Mouse (Mus musculus) liver, adult 2 months (tissue): ENCODE data around the gene Srp14. TPM values are rescaled to one million over a fixed set of nuclear protein-coding genes. Genes with fewer than 3 reads are reported as not detected.

ENCODE experiments used
- DNase-seq: peaks from one replicate; pipeline ENCODE4 v3.0.0-alpha.2; 2011; ENCODE audit warnings: low read depth, low spot score; ENCODE audit errors: extremely low read depth
- H3K27ac ChIP-seq: fragments of 200-500 bp; replicated peaks from 2 replicates; pipeline ENCODE4 v1.5.1; 2012; ENCODE audit warnings: low read depth, mild to moderate bottlenecking, control low read depth, inconsistent platforms, low read length; ENCODE audit not compliant: insufficient read depth
- H3K27me3 ChIP-seq: fragments of 200-500 bp; 2 replicates; pipeline ENCODE4 v1.6.1; 2012; ENCODE audit warnings: mild to moderate bottlenecking, moderate library complexity, low read length, inconsistent platforms; ENCODE audit not compliant: control insufficient read depth, insufficient read depth
- H3K36me3 ChIP-seq: fragments of 200-500 bp; 2 replicates; pipeline ENCODE4 v1.6.1; 2012; ENCODE audit warnings: low read length, inconsistent platforms; ENCODE audit not compliant: control insufficient read depth, insufficient read depth
- H3K4me1 ChIP-seq: fragments of 200-500 bp; 2 replicates; pipeline ENCODE4 v1.6.1; 2011; ENCODE audit warnings: low read length; ENCODE audit not compliant: control insufficient read depth, insufficient read depth
- H3K4me3 ChIP-seq: fragments of 200-500 bp; 2 replicates; pipeline ENCODE4 v1.5.1; 2011; ENCODE audit warnings: low read depth, mild to moderate bottlenecking, control low read depth, low read length, moderate library complexity; ENCODE audit not compliant: insufficient read depth
- H3K79me2 ChIP-seq: fragments of 200-500 bp; 2 replicates; pipeline ENCODE4 v1.6.1; 2012; ENCODE audit warnings: inconsistent platforms, mild to moderate bottlenecking, low read length, moderate library complexity; ENCODE audit not compliant: control insufficient read depth, insufficient read depth
- H3K9ac ChIP-seq: fragments of 200-500 bp; 2 replicates; pipeline ENCODE4 v1.6.1; 2012; ENCODE audit warnings: low read depth, mild to moderate bottlenecking, control low read depth, inconsistent platforms, low read length
- CTCF ChIP-seq: fragments of 200-500 bp; IDR thresholded peaks from 2 replicates; pipeline ENCODE4 v1.5.1; 2011; ENCODE audit warnings: low read depth, low read length, control low read depth
- POLR2A ChIP-seq: fragments of 200-500 bp; IDR thresholded peaks from 2 replicates; pipeline ENCODE4 v1.6.1; 2011; ENCODE audit warnings: low read length, control low read depth; ENCODE audit not compliant: insufficient read depth; ENCODE audit errors: extremely low read depth
- WGBS: fragments of 180-500 bp; shearing (Covaris S2); methylation state at CpG from one replicate; pipeline ENCODE4 v1.1.7; 2018; 5-methylcytosine and 5-hydroxymethylcytosine counted together
- polyA plus RNA-seq: library from polyadenylated mRNA; depleted of rRNA; stranded (reverse); fragments of >200 nt; gene quantifications from 2 replicates; pipeline ENCODE4 v1.2.3, GENCODE M21; 2012
- total RNA-seq: library from RNA; depleted of rRNA; stranded (reverse); fragments of >200 nt; gene quantifications from 2 replicates; pipeline ENCODE4 v1.2.3, GENCODE M21; 2014

Gene Srp14
- total and polyA plus RNA-seq, 2 experiments = 37.3 to 72.8 TPM

DNA sequence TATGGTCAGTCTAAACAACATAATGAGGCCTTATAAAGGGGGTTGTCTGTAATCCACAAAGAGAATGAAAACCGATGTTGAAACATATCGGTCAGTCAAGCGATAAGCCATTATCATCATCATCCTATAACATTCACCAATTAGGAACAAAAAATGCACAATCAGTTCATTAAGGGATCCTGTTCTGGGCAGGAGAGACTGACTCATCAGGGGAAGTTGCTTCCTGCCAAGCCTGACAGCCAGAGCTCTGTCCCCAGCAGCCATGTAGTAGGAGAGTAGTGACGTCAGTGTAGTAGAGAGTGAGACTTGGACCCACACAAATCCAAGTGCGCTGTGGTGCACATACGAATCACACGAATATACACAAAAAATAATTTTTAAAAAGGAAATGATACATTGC lies 27.6 kb upstream of the Srp14 start:
- TF ChIP-seq POLR2A (no peak), CTCF (no peak)
- no peak overlapping the region for H3K27ac ChIP-seq
- no peaks in the 10 kb centered on the region for H3K27me3 ChIP-seq
- H3K4me1 ChIP-seq = peaks cover 6% of the 10 kb centered on the region
- no peaks in the 10 kb centered on the region for H3K79me2 ChIP-seq
- WGBS = 85% methylated on average over 7 of the region's 7 CpGs
- DNase-seq = no peak
- H3K36me3 ChIP-seq = no peaks in the 10 kb centered on the region
- no peak overlapping the region for H3K4me3 ChIP-seq
- H3K9ac ChIP-seq = no peak overlapping the region

DNA sequence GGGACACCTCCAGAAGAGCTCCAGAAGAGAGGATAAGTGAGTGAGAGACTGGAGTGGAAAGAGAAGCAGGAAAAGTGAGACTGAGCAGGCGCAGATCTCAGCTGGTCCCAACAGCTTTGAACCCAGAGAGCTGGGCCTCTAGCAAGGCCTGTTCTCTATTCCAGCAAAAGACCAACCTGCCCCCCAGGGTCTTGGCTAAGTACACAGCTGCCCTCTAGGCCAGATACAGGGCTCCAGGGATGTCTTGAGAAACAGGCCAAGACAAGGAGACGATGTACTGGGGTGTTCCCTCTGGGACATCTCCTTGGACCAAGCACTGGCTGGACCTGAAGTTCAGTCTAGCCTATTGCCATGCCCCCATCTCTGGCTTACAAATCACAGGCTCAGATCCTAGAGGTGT lies 20.7 kb upstream of the Srp14 start:
- no peaks in the 10 kb centered on the region for H3K4me1 ChIP-seq
- no peak overlapping the region for H3K9ac ChIP-seq
- H3K36me3 ChIP-seq = no peaks in the 10 kb centered on the region
- H3K4me3 ChIP-seq = no peak overlapping the region
- no peak for DNase-seq
- no peaks in the 10 kb centered on the region for H3K27me3 ChIP-seq
- no peaks in the 10 kb centered on the region for H3K79me2 ChIP-seq
- H3K27ac ChIP-seq = no peak overlapping the region
- no peak for TF ChIP-seq CTCF
- TF ChIP-seq POLR2A = no peak
- whole genome bisulfite sequencing = 93% methylated on average over 2 of the region's 2 CpGs

DNA sequence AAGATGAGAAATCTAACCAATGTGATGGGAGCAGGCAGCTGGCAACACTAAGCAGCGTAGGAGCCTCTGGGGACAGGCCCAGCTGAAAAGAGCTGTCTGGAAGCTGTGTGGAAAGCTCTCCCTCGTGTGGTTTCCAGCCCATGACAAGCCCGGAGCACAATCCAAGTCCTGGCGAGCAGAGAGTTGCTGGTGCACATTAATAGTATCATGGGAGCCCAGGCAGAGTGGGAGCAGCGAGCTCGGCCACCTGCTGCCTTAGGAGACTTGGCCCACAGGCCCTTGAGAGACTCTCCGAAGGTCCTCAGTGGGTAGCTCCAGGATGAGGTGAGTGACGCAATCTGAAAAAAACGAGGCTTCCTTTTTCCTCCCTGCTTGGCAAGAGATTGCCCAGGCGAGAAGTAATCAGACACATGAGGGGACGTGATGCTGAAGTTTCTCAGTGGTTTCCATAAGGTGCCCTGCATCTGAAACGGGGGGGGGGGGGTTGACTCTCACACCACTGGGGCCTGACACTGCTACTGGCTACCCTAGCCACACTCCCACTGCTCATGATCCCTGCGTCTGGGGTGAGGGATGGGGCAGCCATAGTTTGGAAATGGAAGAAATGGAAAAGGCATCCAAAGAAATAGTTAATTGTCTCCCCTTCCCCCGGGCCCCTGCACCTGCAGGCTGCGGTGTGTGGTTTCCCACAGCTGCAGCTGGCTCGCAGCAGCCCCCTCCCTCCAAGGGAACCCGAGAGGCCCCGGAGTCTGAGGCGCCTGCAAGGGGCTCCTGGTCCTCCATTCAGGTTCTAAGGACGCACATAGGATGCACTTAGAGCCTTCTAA lies 19.8 kb upstream of the Srp14 start:
- 79% methylated on average over 20 of the region's 20 CpGs for WGBS
- TF ChIP-seq POLR2A = no peak
- no peak for TF ChIP-seq CTCF
- Histone ChIP-seq H3K36me3 (no peaks in the 10 kb centered on the region), H3K27me3 (no peaks in the 10 kb centered on the region), H3K27ac (no peak overlapping the region), H3K79me2 (no peaks in the 10 kb centered on the region), H3K4me1 (no peaks in the 10 kb centered on the region), H3K4me3 (no peak overlapping the region), H3K9ac (no peak overlapping the region)
- DNase-seq = no peak

DNA sequence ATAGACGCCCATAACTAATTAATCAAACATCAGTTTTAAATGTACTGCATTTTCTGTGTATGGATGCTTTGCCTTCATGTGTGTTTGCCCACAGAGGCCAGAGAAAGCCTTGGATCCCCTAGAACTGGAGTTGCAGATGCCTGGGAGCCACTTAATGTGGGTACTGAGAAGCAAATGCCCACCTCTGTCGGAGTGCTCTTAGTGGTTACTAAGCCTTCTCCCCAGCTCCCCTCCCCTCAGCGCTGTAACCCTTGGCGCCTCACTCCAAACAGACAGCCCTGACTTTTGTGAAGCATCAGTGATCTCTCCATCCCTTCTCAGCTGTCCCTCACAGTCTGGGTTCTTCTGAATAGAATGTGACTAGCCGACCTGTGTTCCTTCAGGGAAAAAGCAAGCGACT lies 19.0 kb upstream of the Srp14 start:
- TF ChIP-seq POLR2A (no peak), CTCF (no peak)
- H3K27me3 ChIP-seq = no peaks in the 10 kb centered on the region
- DNase-seq = no peak
- H3K4me1 ChIP-seq = no peaks in the 10 kb centered on the region
- H3K36me3 ChIP-seq = no peaks in the 10 kb centered on the region
- WGBS = 92% methylated on average over 6 of the region's 6 CpGs
- H3K9ac ChIP-seq = no peak overlapping the region
- no peak overlapping the region for H3K27ac ChIP-seq
- no peak overlapping the region for H3K4me3 ChIP-seq
- H3K79me2 ChIP-seq = no peaks in the 10 kb centered on the region

DNA sequence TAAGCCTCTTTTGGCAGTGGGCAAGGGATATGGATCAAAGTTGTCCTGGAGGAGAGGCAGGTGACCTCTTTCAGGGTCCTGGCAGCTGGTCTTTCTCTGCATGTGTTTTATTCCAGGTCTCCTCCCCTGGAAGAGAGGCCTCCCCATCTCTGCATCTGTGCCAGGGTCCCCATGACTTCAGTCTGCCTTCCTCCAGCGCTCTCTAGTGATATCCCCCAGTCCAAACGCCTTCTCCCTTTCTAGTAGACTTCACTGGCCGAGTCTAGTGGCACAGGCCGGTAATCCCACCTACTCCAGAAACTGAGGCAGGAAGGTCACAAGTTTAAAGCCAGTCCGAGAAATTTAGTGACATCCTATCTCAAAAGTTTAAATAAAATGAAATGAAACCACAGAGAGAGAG lies 18.4 kb upstream of the Srp14 start:
- no peak for DNase-seq
- H3K9ac ChIP-seq = no peak overlapping the region
- WGBS = 90% methylated on average over 5 of the region's 5 CpGs
- no peaks in the 10 kb centered on the region for H3K36me3 ChIP-seq
- no peak overlapping the region for H3K27ac ChIP-seq
- no peaks in the 10 kb centered on the region for H3K27me3 ChIP-seq
- H3K4me1 ChIP-seq = no peaks in the 10 kb centered on the region
- TF ChIP-seq CTCF (no peak), POLR2A (no peak)
- no peaks in the 10 kb centered on the region for H3K79me2 ChIP-seq
- H3K4me3 ChIP-seq = no peak overlapping the region

DNA sequence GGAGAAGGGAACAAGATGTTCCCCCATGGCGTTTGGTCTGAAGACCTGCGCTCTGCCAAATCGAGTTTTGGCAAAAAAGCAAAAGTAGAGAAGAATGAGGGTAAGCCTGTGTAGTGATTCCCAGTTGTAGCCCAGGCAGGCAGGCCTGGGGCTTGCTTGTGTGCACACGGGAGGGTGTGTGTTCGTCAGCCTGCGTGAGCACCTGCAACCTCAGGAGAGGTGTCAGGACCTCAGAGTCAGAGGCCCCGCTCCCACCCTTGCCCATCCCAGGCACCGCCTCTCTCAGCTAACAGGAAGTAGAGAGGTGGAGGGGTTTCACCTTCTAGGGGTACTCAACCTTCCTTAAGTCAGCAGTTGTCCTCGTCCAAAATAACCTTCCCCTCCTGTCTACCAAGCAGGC lies 15.5 kb upstream of the Srp14 start:
- 90% methylated on average over 9 of the region's 9 CpGs for WGBS
- H3K4me3 ChIP-seq = no peak overlapping the region
- TF ChIP-seq CTCF = no peak
- TF ChIP-seq POLR2A = no peak
- H3K9ac ChIP-seq = no peak overlapping the region
- no peak for DNase-seq
- H3K27ac ChIP-seq = no peak overlapping the region
- no peaks in the 10 kb centered on the region for H3K27me3 ChIP-seq
- peaks cover 11% of the 10 kb centered on the region for H3K4me1 ChIP-seq
- H3K36me3 ChIP-seq = no peaks in the 10 kb centered on the region
- no peaks in the 10 kb centered on the region for H3K79me2 ChIP-seq
